Mouse (Mus musculus) limb, embryonic 14.5 days (tissue): Measurements from ENCODE around the gene App. TPM values are rescaled to one million over a fixed set of nuclear protein-coding genes. Genes with fewer than 3 reads are reported as not detected.

ENCODE experiments used
- ATAC-seq: fragments of 200-750 bp; cut with Nextera tagmentation; 2 replicates; pipeline ENCODE4 v1.8.0; 2017; ENCODE audit warnings: low read depth, moderate number of reproducible peaks, moderate TSS enrichment; ENCODE audit not compliant: low FRiP score
- DNase-seq: peaks from one replicate; pipeline ENCODE4 v3.0.0-alpha.2; 2015; ENCODE audit warnings: low spot score
- H3K27ac ChIP-seq: fragments of 300-500 bp; sonication (generic); replicated peaks from 2 replicates; pipeline ENCODE4 v1.5.1; 2014; ENCODE audit warnings: low read depth, mild to moderate bottlenecking, low read length, moderate library complexity, mixed read lengths
- H3K27me3 ChIP-seq: fragments of 300-500 bp; sonication (generic); 2 replicates; pipeline ENCODE4 v1.6.1; 2014; ENCODE audit warnings: low read length, mixed read lengths; ENCODE audit not compliant: control insufficient read depth, insufficient read depth
- H3K36me3 ChIP-seq: fragments of 300-500 bp; sonication (generic); 2 replicates; pipeline ENCODE4 v1.6.1; 2014; ENCODE audit warnings: mild to moderate bottlenecking, low read length, moderate library complexity, mixed read lengths; ENCODE audit not compliant: control insufficient read depth, insufficient read depth
- H3K4me1 ChIP-seq: fragments of 300-500 bp; sonication (generic); 2 replicates; pipeline ENCODE4 v1.6.1; 2014; ENCODE audit warnings: antibody characterized with exemption, low read length, mixed read lengths; ENCODE audit not compliant: control insufficient read depth, insufficient read depth
- H3K4me2 ChIP-seq: fragments of 300-500 bp; sonication (generic); replicated peaks from 2 replicates; pipeline ENCODE4 v1.6.1; 2014; ENCODE audit warnings: low read depth, mild to moderate bottlenecking, low read length, moderate library complexity; ENCODE audit not compliant: severe bottlenecking
- H3K4me3 ChIP-seq: fragments of 300-500 bp; sonication (generic); replicated peaks from 2 replicates; pipeline ENCODE4 v1.5.1; 2014; ENCODE audit warnings: low read length
- H3K9ac ChIP-seq: fragments of 300-500 bp; sonication (generic); 2 replicates; pipeline ENCODE4 v1.6.1; 2014; ENCODE audit warnings: mild to moderate bottlenecking, low read depth, low read length, moderate library complexity; ENCODE audit not compliant: severe bottlenecking
- H3K9me3 ChIP-seq: fragments of 300-500 bp; sonication (generic); 2 replicates; pipeline ENCODE4 v1.6.1; 2016; ENCODE audit warnings: low read length; ENCODE audit not compliant: control insufficient read depth
- POLR2A ChIP-seq: fragments of 200-500 bp; IDR thresholded peaks from 2 replicates; pipeline ENCODE4 v1.8.0; 2012; ENCODE audit warnings: inconsistent platforms, mild to moderate bottlenecking, moderate library complexity, borderline replicate concordance; ENCODE audit not compliant: insufficient read depth, insufficient read length; ENCODE audit errors: extremely low read depth
- whole genome bisulfite sequencing: fragments of 180-500 bp; shearing (Covaris S2); extraction: QIAGEN DNeasy Blood & Tissue Kit; methylation state at CpG from one replicate; pipeline ENCODE4 v1.1.7; 2014; 5-methylcytosine and 5-hydroxymethylcytosine counted together
- polyA plus RNA-seq, 2 experiments: library from polyadenylated mRNA; depleted of rRNA in 1 of 2; stranded (reverse) in 1 of 2; unstranded in 1 of 2; fragments of >200 nt; fragmentation: Nextera tagmentation in 1 of 2; extraction: Ambion mirVana in 1 of 2; gene quantifications; 2 replicates each; pipeline versions ENCODE4 v1.2.1 to v1.2.3; 2012 to 2014

Gene App
- polyA plus RNA-seq, 2 experiments: 206 to 326 TPM

- Histone ChIP-seq H3K4me1 (no peaks in the 10 kb centered on the region), H3K4me3 (no peak overlapping the region), H3K27me3 (no peaks in the 10 kb centered on the region), H3K9ac (no peak overlapping the region), H3K9me3 (no peaks in the 10 kb centered on the region; the same call in 1 of the 2 replicates), H3K27ac (no peak overlapping the region), H3K4me2 (no peak overlapping the region), H3K36me3 (peaks cover 35% of the 10 kb centered on the region)
- WGBS: 94% methylated on average over 5 of the region's 5 CpGs
- ATAC-seq (no peak), DNase-seq (no peak)
- TF ChIP-seq POLR2A: no peak
Observed at GRCm38 (mm10) chr16:85033747-85034146, 139.8 kb downstream of the App start.

- H3K27me3 ChIP-seq: no peaks in the 10 kb centered on the region
- WGBS: 87% methylated on average over 12 of the region's 12 CpGs
- no peak overlapping the region for H3K4me3 ChIP-seq
- no peaks in the 10 kb centered on the region for H3K4me1 ChIP-seq
- no peak overlapping the region for H3K27ac ChIP-seq
- DNase-seq: no peak
- H3K9ac ChIP-seq: no peak overlapping the region
- no peak for ATAC-seq
- peaks cover 53% of the 10 kb centered on the region for H3K36me3 ChIP-seq
- H3K4me2 ChIP-seq: no peak overlapping the region
- TF ChIP-seq POLR2A: no peak
- no peaks in the 10 kb centered on the region; the same call in 1 of the 2 replicates for H3K9me3 ChIP-seq
Observed at GRCm38 (mm10) chr16:85030810-85031209, 142.8 kb downstream of the App start.

- peaks cover 72% of the 10 kb centered on the region for H3K36me3 ChIP-seq
- DNase-seq: no peak
- WGBS: 94% methylated on average over 4 of the region's 4 CpGs
- H3K9me3 ChIP-seq: peaks cover 5% of the 10 kb centered on the region
- no peaks in the 10 kb centered on the region for H3K4me1 ChIP-seq
- no peak for TF ChIP-seq POLR2A
- H3K27me3 ChIP-seq: no peaks in the 10 kb centered on the region
- H3K27ac ChIP-seq: no peak overlapping the region
- ATAC-seq: no peak
- no peak overlapping the region for H3K4me2 ChIP-seq
- H3K9ac ChIP-seq: no peak overlapping the region
- no peak overlapping the region for H3K4me3 ChIP-seq
Observed at GRCm38 (mm10) chr16:85028396-85028795, 145.2 kb downstream of the App start.

GRCm38 (mm10) chr16:85024706-85025105 lies 148.9 kb downstream of the App start:
- Histone ChIP-seq H3K4me3 (no peak overlapping the region), H3K27ac (no peak overlapping the region), H3K4me2 (no peak overlapping the region), H3K9ac (no peak overlapping the region), H3K9me3 (peaks cover 5% of the 10 kb centered on the region; the same call in 1 of the 2 replicates), H3K36me3 (peaks cover 58% of the 10 kb centered on the region), H3K4me1 (no peaks in the 10 kb centered on the region), H3K27me3 (no peaks in the 10 kb centered on the region)
- TF ChIP-seq POLR2A: no peak
- ATAC-seq: no peak
- no peak for DNase-seq
- 96% methylated on average over 8 of the region's 8 CpGs for WGBS

GRCm38 (mm10) chr16:85023106-85023505 lies 150.5 kb downstream of the App start:
- no peak for DNase-seq
- H3K4me3 ChIP-seq: no peak overlapping the region

More at GRCm38 (mm10) chr16:85023106-85023505, 150.5 kb downstream of the App start:
- Histone ChIP-seq H3K4me1 (no peaks in the 10 kb centered on the region), H3K4me2 (no peak overlapping the region), H3K36me3 (peaks cover 45% of the 10 kb centered on the region), H3K9ac (no peak overlapping the region), H3K9me3 (peaks cover 5% of the 10 kb centered on the region; the same call in 1 of the 2 replicates), H3K27me3 (no peaks in the 10 kb centered on the region), H3K27ac (no peak overlapping the region)
- 90% methylated on average over 3 of the region's 3 CpGs for WGBS
- ATAC-seq: no peak
- no peak for TF ChIP-seq POLR2A
